Mouse (Mus musculus) layer of hippocampus, adult 18-20 months (tissue): Measurements from ENCODE around the gene Cldnd1. TPM values are rescaled to one million over a fixed set of nuclear protein-coding genes. Genes with fewer than 3 reads are reported as not detected.
A peak's percentile ranks its signal among the peaks of the same experiment; 100 is the strongest.

Experiments
- DNase-seq, 2 experiments: peaks; one replicate each; pipeline ENCODE4 v3.0.0; 2022; ENCODE audit warnings: low spot score in 2 of 2
- long read RNA-seq: library from polyadenylated mRNA; stranded (forward); transcript quantifications from one replicate; pipeline ENCODE4 v2.0.0, GENCODE M21; 2021
- total RNA-seq, 2 experiments: library from RNA; stranded (reverse); gene quantifications; 2 replicates each; pipeline ENCODE4 v1.2.3; 2021

Gene Cldnd1
- 100 to 1,000 TPM in 1 of 2 experiments, 10 to 100 TPM in 1; 95.5 to 101 TPM for total RNA-seq
- long read RNA-seq, transcript Cldnd1-204 (6 exons, 1,540 nt), result minor isoform, 10 of 119 reads
- long read RNA-seq, transcript Cldnd1-201 (5 exons, 2,147 nt), result major isoform, 86 of 119 reads
- long read RNA-seq, partial matches to known transcripts, result 4 of 119 reads
- long read RNA-seq, other reads (novel, unspliced or antisense), result 19 of 119 reads

GRCm38 (mm10) chr16:58727477-58728131 lies at the start of gene Cldnd1:
Gene Cldnd1, plus strand, starts transcription at chr16:58727910.
- DNase-seq, result peak; percentile 95 to 96

- no peak for DNase-seq
These were observed 49.0 kb upstream of the Cldnd1 start for GRCm38 (mm10) chr16:58678660-58679059.

- DNase-seq, result no peak
These were observed 45.7 kb upstream of the Cldnd1 start for GRCm38 (mm10) chr16:58682046-58682445.

- no peak for DNase-seq
These were observed 44.8 kb upstream of the Cldnd1 start for GRCm38 (mm10) chr16:58682870-58683269.

GRCm38 (mm10) chr16:58683911-58684310 lies 43.8 kb upstream of the Cldnd1 start:
- no peak for DNase-seq

GRCm38 (mm10) chr16:58684537-58684936 lies 43.2 kb upstream of the Cldnd1 start:
- no peak for DNase-seq

- no peak for DNase-seq
These were observed 41.9 kb upstream of the Cldnd1 start for GRCm38 (mm10) chr16:58685548-58686537.

- DNase-seq, result no peak
These were observed 39.2 kb upstream of the Cldnd1 start for GRCm38 (mm10) chr16:58688534-58688933.

- DNase-seq, result no peak
These were observed 38.0 kb upstream of the Cldnd1 start for GRCm38 (mm10) chr16:58689555-58690169.

- DNase-seq, result no peak
These were observed 37.4 kb upstream of the Cldnd1 start for GRCm38 (mm10) chr16:58690322-58690732.

GRCm38 (mm10) chr16:58694091-58694490 lies 33.6 kb upstream of the Cldnd1 start:
- DNase-seq, result no peak

GRCm38 (mm10) chr16:58696796-58697195 lies 30.9 kb upstream of the Cldnd1 start:
- DNase-seq, result no peak

GRCm38 (mm10) chr16:58697261-58697660 lies 30.4 kb upstream of the Cldnd1 start:
- DNase-seq, result no peak

GRCm38 (mm10) chr16:58700174-58700573 lies 27.5 kb upstream of the Cldnd1 start:
- no peak for DNase-seq

- no peak for DNase-seq
These were observed 26.8 kb upstream of the Cldnd1 start for GRCm38 (mm10) chr16:58700816-58701424.

GRCm38 (mm10) chr16:58701779-58702178 lies 25.9 kb upstream of the Cldnd1 start:
- DNase-seq, result no peak

- no peak for DNase-seq
These were observed 25.3 kb upstream of the Cldnd1 start for GRCm38 (mm10) chr16:58702329-58702932.

GRCm38 (mm10) chr16:58703382-58704124 lies 24.2 kb upstream of the Cldnd1 start:
- no peak for DNase-seq

GRCm38 (mm10) chr16:58704999-58705398 lies 22.7 kb upstream of the Cldnd1 start:
- no peak for DNase-seq
